Mouse (Mus musculus) c-Kit-positive CD71-positive TER-119-negative erythroid progenitor cells, embryonic 14.5 days (primary cell): Measurements from ENCODE around the gene Wwtr1.

Experiments
- DNase-seq: peaks from one replicate; pipeline ENCODE4 v3.0.0-alpha.2; 2013; ENCODE audit warnings: low read depth

The Wwtr1 gene

GRCm38 (mm10) chr3:57558761-57559160 is 16.9 kb downstream of the Wwtr1 start:
- DNase-seq, result no peak

GRCm38 (mm10) chr3:57557408-57557807 is 18.3 kb downstream of the Wwtr1 start:
- DNase-seq, result no peak

- DNase-seq, result no peak
These were observed 20.1 kb downstream of the Wwtr1 start for GRCm38 (mm10) chr3:57555560-57555959.

GRCm38 (mm10) chr3:57554890-57555239 is 20.8 kb downstream of the Wwtr1 start:
- DNase-seq, result no peak

- no peak for DNase-seq
These were observed 21.4 kb downstream of the Wwtr1 start for GRCm38 (mm10) chr3:57554124-57554889.

GRCm38 (mm10) chr3:57553108-57553507 is 22.6 kb downstream of the Wwtr1 start:
- DNase-seq, result no peak

GRCm38 (mm10) chr3:57551210-57551609 is 24.5 kb downstream of the Wwtr1 start:
- no peak for DNase-seq

- no peak for DNase-seq
These were observed 25.1 kb downstream of the Wwtr1 start for GRCm38 (mm10) chr3:57550468-57551185.

GRCm38 (mm10) chr3:57544154-57544553 is 31.6 kb downstream of the Wwtr1 start:
- DNase-seq, result no peak

GRCm38 (mm10) chr3:57542848-57543380 is 32.8 kb downstream of the Wwtr1 start:
- no peak for DNase-seq

GRCm38 (mm10) chr3:57541205-57541604 is 34.5 kb downstream of the Wwtr1 start:
- DNase-seq, result no peak

- no peak for DNase-seq
These were observed 35.2 kb downstream of the Wwtr1 start for GRCm38 (mm10) chr3:57540474-57540873.

- no peak for DNase-seq
These were observed 40.1 kb downstream of the Wwtr1 start for GRCm38 (mm10) chr3:57535483-57536185.

- no peak for DNase-seq
These were observed 41.3 kb downstream of the Wwtr1 start for GRCm38 (mm10) chr3:57534450-57534849.

GRCm38 (mm10) chr3:57533876-57534275 is 41.8 kb downstream of the Wwtr1 start:
- DNase-seq, result no peak

GRCm38 (mm10) chr3:57532991-57533725 is 42.6 kb downstream of the Wwtr1 start:
- no peak for DNase-seq

GRCm38 (mm10) chr3:57530836-57531235 is 44.9 kb downstream of the Wwtr1 start:
- no peak for DNase-seq

- DNase-seq, result no peak
These were observed 45.5 kb downstream of the Wwtr1 start for GRCm38 (mm10) chr3:57530221-57530620.

GRCm38 (mm10) chr3:57527154-57527553 is 48.6 kb downstream of the Wwtr1 start:
- DNase-seq, result no peak

- no peak for DNase-seq
These were observed 52.6 kb downstream of the Wwtr1 start for GRCm38 (mm10) chr3:57523093-57523492.

- DNase-seq, result no peak
These were observed 53.8 kb downstream of the Wwtr1 start for GRCm38 (mm10) chr3:57521876-57522275.

GRCm38 (mm10) chr3:57519995-57520394 is 55.7 kb downstream of the Wwtr1 start:
- DNase-seq, result no peak
